Comparison of ENCODE assay signal across 11 mouse cellular contexts in genomic region chr11:45533402-45534056, GRCm38 (mm10).
DNase-seq lines count a peak whose midpoint lies in the region; ATAC-seq and TF ChIP-seq lines count a peak whose summit lies in the region.
"Had no signal": no experiment of that assay in that cellular context is flagged by ENCODE, and none has a peak within 500 bp of the region (broad histone marks: within the 10 kb centered on the region; RNA-seq: fewer than 3 reads in every experiment).

No protein-coding gene starts in this region.

- H3K4me3 ChIP-seq in midbrain, postnatal 0 days (ENCODE audit: low read depth, low read length), result no peak overlapping the region
- no peak overlapping the region for H3K4me3 ChIP-seq in midbrain, embryonic 11.5 days (ENCODE audit: low read depth, low read length)
- no peak overlapping the region for H3K4me3 ChIP-seq in forebrain, embryonic 13.5 days
- H3K4me3 ChIP-seq: forebrain, embryonic 15.5 days; midbrain, embryonic 15.5 days had no signal

- no peaks in the 10 kb centered on the region for H3K9me3 ChIP-seq in midbrain, postnatal 0 days (ENCODE audit: low read length)
- no peaks in the 10 kb centered on the region for H3K9me3 ChIP-seq in midbrain, embryonic 11.5 days (ENCODE audit: control insufficient read depth, low read length)
- H3K9me3 ChIP-seq in forebrain, embryonic 13.5 days (replicated peaks), result no peaks in the 10 kb centered on the region
- H3K9me3 ChIP-seq: forebrain, embryonic 15.5 days; midbrain, embryonic 15.5 days had no signal

- H3K4me1 ChIP-seq in midbrain, postnatal 0 days (ENCODE audit: insufficient read depth, low read length), result no peaks in the 10 kb centered on the region
- H3K4me1 ChIP-seq in midbrain, embryonic 11.5 days (ENCODE audit: control insufficient read depth, insufficient read depth, low read length), result no peaks in the 10 kb centered on the region
- no peaks in the 10 kb centered on the region for H3K4me1 ChIP-seq in forebrain, embryonic 13.5 days
- H3K4me1 ChIP-seq: forebrain, embryonic 15.5 days; midbrain, embryonic 15.5 days had no signal

- no peaks in the 10 kb centered on the region for H3K36me3 ChIP-seq in midbrain, postnatal 0 days (ENCODE audit: insufficient read depth, low read length)
- no peaks in the 10 kb centered on the region for H3K36me3 ChIP-seq in midbrain, embryonic 11.5 days (ENCODE audit: control insufficient read depth, insufficient read depth, low read length)
- H3K36me3 ChIP-seq in forebrain, embryonic 13.5 days (ENCODE audit: poor library complexity, severe bottlenecking), result no peaks in the 10 kb centered on the region
- H3K36me3 ChIP-seq: forebrain, embryonic 15.5 days; midbrain, embryonic 15.5 days had no signal

- no peaks in the 10 kb centered on the region for H3K27me3 ChIP-seq in midbrain, postnatal 0 days (ENCODE audit: insufficient read depth, low read length)
- no peaks in the 10 kb centered on the region for H3K27me3 ChIP-seq in midbrain, embryonic 11.5 days (ENCODE audit: control insufficient read depth, insufficient read depth, low read length)
- no peaks in the 10 kb centered on the region for H3K27me3 ChIP-seq in forebrain, embryonic 13.5 days
- H3K27me3 ChIP-seq: forebrain, embryonic 15.5 days; midbrain, embryonic 15.5 days had no signal

- ATAC-seq in midbrain, postnatal 0 days (ENCODE audit: low FRiP score), result no peak
- ATAC-seq in midbrain, embryonic 11.5 days (ENCODE audit: low FRiP score), result no peak
- ATAC-seq in megakaryocyte-erythroid progenitor cell, adult 5-6 weeks (replicated peaks; ENCODE audit: low FRiP score, low TSS enrichment, poor library complexity, severe bottlenecking), result no peak
- no peak for ATAC-seq in forebrain, embryonic 13.5 days
- ATAC-seq: forebrain, embryonic 15.5 days; midbrain, embryonic 15.5 days had no signal

- WGBS in midbrain, postnatal 0 days, result 68% methylated on average over 7 of the region's 7 CpGs
- 66% methylated on average over 7 of the region's 7 CpGs for WGBS in midbrain, embryonic 11.5 days
- 64% methylated on average over 7 of the region's 7 CpGs for WGBS in forebrain, embryonic 13.5 days

- H3K4me2 ChIP-seq in midbrain, postnatal 0 days (ENCODE audit: low read depth, low read length, poor library complexity, severe bottlenecking), result no peak overlapping the region
- H3K4me2 ChIP-seq in midbrain, embryonic 11.5 days, result no peak overlapping the region
- no peak overlapping the region for H3K4me2 ChIP-seq in forebrain, embryonic 13.5 days
- H3K4me2 ChIP-seq: forebrain, embryonic 15.5 days; midbrain, embryonic 15.5 days had no signal

- peak; percentile 59 to 70 for DNase-seq in cerebellum, postnatal 14 days
- no peak for DNase-seq in cerebellum, adult 9-11 months
- no peak for DNase-seq in midbrain, postnatal 0 days (ENCODE audit: low spot score)
- DNase-seq in midbrain, embryonic 11.5 days (ENCODE audit: low spot score, missing footprints), result no peak
- peak; percentile 9 for DNase-seq in c-Kit-positive CD71-positive TER-119-negative erythroid progenitor cells, embryonic 14.5 days (ENCODE audit: low read depth)
- peak; percentile 18 to 77 for DNase-seq in spleen, postnatal 10 days (ENCODE audit: low spot score in 2 of 2)
- DNase-seq: kidney, adult 11 months had no signal

- H3K27ac ChIP-seq in midbrain, postnatal 0 days (ENCODE audit: low read depth, low read length), result no peak overlapping the region
- no peak overlapping the region for H3K27ac ChIP-seq in midbrain, embryonic 11.5 days (ENCODE audit: low read depth, low read length)
- no peak overlapping the region for H3K27ac ChIP-seq in forebrain, embryonic 13.5 days
- H3K27ac ChIP-seq: forebrain, embryonic 15.5 days; midbrain, embryonic 15.5 days had no signal

- peak; percentile 51 for TF ChIP-seq CTCF in midbrain, postnatal 0 days (IDR thresholded peaks at IDR 0.05)

- H3K9ac ChIP-seq in midbrain, postnatal 0 days (replicated peaks; ENCODE audit: low read length, poor library complexity, severe bottlenecking), result no peak overlapping the region
- no peak overlapping the region for H3K9ac ChIP-seq in midbrain, embryonic 11.5 days (ENCODE audit: low read length)
- H3K9ac ChIP-seq in forebrain, embryonic 13.5 days, result no peak overlapping the region
- H3K9ac ChIP-seq: forebrain, embryonic 15.5 days; midbrain, embryonic 15.5 days had no signal

Comparison
In these comparisons a context has a peak if more than half of its experiments do, and no peak if none do; other contexts are left out.
1. DNase-seq: peak in cerebellum, postnatal 14 days (2 of 2), c-Kit-positive CD71-positive TER-119-negative erythroid progenitor cells, embryonic 14.5 days (single experiment) and spleen, postnatal 10 days (2 of 2); none in cerebellum, adult 9-11 months (single experiment), midbrain, postnatal 0 days (single experiment) and midbrain, embryonic 11.5 days (single experiment).